Mouse (Mus musculus) MEL (cell line): ENCODE measurements at regions not wholly inside any gene's neighbourhood (a gene's known extent, or its start where the extent isn't known, plus 50 kb on each side); places are given as distances from the start of the nearest gene placed in this dataset.

Experiments used
- CTCF ChIP-seq, 3 experiments: IDR thresholded peaks in 2 of 3; conservative IDR thresholded peaks in 1 of 3; 2 replicates each; pipeline ENCODE4 v1.5.1; 2011 to 2012; ENCODE audit warnings: low read length in 3 of 3, low read depth in 2 of 3, mild to moderate bottlenecking in 2 of 3, improper control_type of control experiment in 1 of 3, inconsistent platforms in 1 of 3, mixed read lengths in 1 of 3, moderate library complexity in 1 of 3; ENCODE audit not compliant: control insufficient read depth in 1 of 3, insufficient read depth in 1 of 3, poor library complexity in 1 of 3, severe bottlenecking in 1 of 3
- HCFC1 ChIP-seq: IDR thresholded peaks from 2 replicates; pipeline ENCODE4 v1.6.1; 2012; ENCODE audit warnings: low read depth, mild to moderate bottlenecking, inconsistent platforms, low read length, improper control_type of control experiment, moderate library complexity
- POLR2A ChIP-seq, 2 experiments: IDR thresholded peaks; 2 replicates each; pipeline ENCODE4 v1.6.1; 2011 to 2012; ENCODE audit warnings: low read length in 2 of 2, mild to moderate bottlenecking in 2 of 2, control low read depth in 1 of 2, improper control_type of control experiment in 1 of 2, low read depth in 1 of 2, moderate library complexity in 1 of 2; ENCODE audit not compliant: control insufficient read depth in 1 of 2, insufficient read depth in 1 of 2, poor library complexity in 1 of 2
- TAL1 ChIP-seq: IDR thresholded peaks from 2 replicates; pipeline ENCODE4 v1.6.1; 2012; ENCODE audit warnings: mild to moderate bottlenecking, inconsistent platforms, low read length, moderate library complexity, mixed read lengths
- ZC3H11A ChIP-seq: IDR thresholded peaks from 2 replicates; pipeline ENCODE4 v1.6.1; 2012; ENCODE audit warnings: low read depth, mild to moderate bottlenecking, inconsistent platforms, low read length, improper control_type of control experiment
- ZKSCAN1 ChIP-seq: IDR thresholded peaks from 2 replicates; pipeline ENCODE4 v1.6.1; 2012; ENCODE audit warnings: low read depth, mild to moderate bottlenecking, inconsistent platforms, low read length, improper control_type of control experiment, moderate library complexity
- ZMIZ1 ChIP-seq: IDR thresholded peaks from 2 replicates; pipeline ENCODE4 v1.6.1; 2012; ENCODE audit warnings: low read depth, mild to moderate bottlenecking, inconsistent platforms, low read length, improper control_type of control experiment, moderate library complexity
- ZNF384 ChIP-seq: IDR thresholded peaks from 2 replicates; pipeline ENCODE4 v1.6.1; 2012; ENCODE audit warnings: low read depth, mild to moderate bottlenecking, inconsistent platforms, low read length, improper control_type of control experiment

GRCm38 (mm10) chrX:50501181-50501580 lies 72.9 kb upstream of the Olfr1324 start:
- TF ChIP-seq POLR2A (IDR thresholded peaks at IDR 0.05; ENCODE audit: control insufficient read depth in 1 of 2, insufficient read depth in 1 of 2, low read depth in 1 of 2, low read length in 2 of 2, poor library complexity in 1 of 2) = no peak
- TF ChIP-seq ZNF384 = no peak
- no peak for TF ChIP-seq TAL1
- no peak for TF ChIP-seq ZKSCAN1
- TF ChIP-seq CTCF (IDR thresholded peaks at IDR 0.05 in 2 of 3, conservative IDR thresholded peaks at IDR 0.05 in 1 of 3; ENCODE audit: control insufficient read depth in 1 of 3, insufficient read depth in 1 of 3, low read depth in 2 of 3, low read length in 3 of 3, poor library complexity in 1 of 3, severe bottlenecking in 1 of 3) = peak in 1 of 3 experiments; percentile 56; a peak in 2 of 6 replicates
- no peak for TF ChIP-seq HCFC1
- TF ChIP-seq ZC3H11A = peak; percentile 70
- TF ChIP-seq ZMIZ1 = no peak
